Mouse (Mus musculus): Measurements from ENCODE around the gene Prc1.

Gene Prc1

DNA sequence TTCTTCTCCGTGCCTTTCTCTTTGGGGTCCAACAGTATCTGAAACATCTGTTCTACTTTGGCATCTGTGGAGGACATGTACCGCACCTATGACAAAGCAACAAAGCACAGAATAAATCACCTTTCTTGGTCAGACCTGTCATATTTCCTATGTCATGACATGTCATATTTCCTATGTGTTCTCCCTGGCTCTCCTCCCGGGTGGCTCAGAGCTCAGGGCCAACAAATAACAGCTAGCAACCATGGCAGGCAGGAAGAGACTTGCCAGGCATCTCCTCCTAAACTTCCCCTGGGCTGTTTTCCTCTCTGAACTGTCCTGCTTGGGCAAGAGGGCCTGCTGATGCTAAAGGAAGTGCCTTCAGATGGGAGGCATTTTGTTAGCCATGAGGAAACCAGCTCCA is 42.7 kb downstream of the Prc1 start:
- DNase-seq (ENCODE audit: inconsistent ontology term): no peak

DNA sequence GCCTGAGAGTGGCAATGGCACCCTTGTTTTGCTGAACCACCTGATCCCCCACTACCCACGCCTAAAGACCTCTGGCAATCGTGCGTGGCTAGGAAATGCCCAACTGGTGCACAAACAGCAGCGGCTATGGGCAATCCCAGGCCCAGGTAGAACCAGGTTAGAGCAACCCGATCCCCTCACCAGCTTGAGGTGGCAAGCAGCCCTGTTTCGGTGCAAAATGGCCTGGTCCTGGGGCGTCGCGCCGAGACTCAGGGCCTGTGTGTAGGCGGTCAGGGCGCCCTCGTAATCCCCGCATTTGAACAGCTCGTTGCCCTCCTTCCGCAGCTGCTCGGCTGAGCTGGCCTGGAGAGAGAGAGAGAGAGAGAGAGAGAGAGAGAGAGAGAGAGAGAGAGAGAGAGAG is 45.1 kb downstream of the Prc1 start:
- DNase-seq (ENCODE audit: inconsistent ontology term): peak; percentile 51

- peak; percentile 96 for DNase-seq (ENCODE audit: inconsistent ontology term)
Observed at GRCm38 (mm10) chr7:80339793-80340628, 45.8 kb downstream of the Prc1 start.

GRCm38 (mm10) chr7:80340793-80341192 is 46.5 kb downstream of the Prc1 start, which contains the start of gene Unc45a:
Unc45a (minus strand) TSS chr7:80341005.
- DNase-seq (ENCODE audit: inconsistent ontology term): peak; percentile 76

- DNase-seq (ENCODE audit: inconsistent ontology term): no peak
Observed at GRCm38 (mm10) chr7:80341793-80342192, 47.5 kb downstream of the Prc1 start.

DNA sequence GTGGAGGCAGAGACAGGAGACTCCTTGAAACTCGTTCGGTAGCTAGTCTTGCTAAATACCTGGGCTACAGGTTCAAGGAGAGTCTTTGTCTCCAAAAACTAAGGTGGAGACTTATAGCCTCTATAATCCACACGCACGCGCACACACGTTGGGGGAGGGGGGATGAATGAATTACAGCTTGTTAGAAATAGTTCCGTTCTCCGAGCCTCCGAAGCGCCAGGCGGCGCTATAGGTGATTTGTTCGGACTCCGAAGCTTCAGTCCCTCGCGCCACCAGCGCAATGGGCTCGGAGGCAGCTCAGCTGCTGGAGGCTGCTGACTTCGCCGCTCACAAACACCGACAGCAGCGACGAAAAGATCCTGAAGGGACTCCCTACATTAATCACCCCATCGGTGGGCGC is 48.6 kb downstream of the Prc1 start, which contains the start of gene Hddc3:
TSS of gene Hddc3 (plus strand) at position 247 of the 400 bp plus-strand sequence.
- DNase-seq (ENCODE audit: inconsistent ontology term): peak; percentile 85

- DNase-seq (ENCODE audit: inconsistent ontology term): no peak
Observed at GRCm38 (mm10) chr7:80343270-80344018, 49.2 kb downstream of the Prc1 start.

DNA sequence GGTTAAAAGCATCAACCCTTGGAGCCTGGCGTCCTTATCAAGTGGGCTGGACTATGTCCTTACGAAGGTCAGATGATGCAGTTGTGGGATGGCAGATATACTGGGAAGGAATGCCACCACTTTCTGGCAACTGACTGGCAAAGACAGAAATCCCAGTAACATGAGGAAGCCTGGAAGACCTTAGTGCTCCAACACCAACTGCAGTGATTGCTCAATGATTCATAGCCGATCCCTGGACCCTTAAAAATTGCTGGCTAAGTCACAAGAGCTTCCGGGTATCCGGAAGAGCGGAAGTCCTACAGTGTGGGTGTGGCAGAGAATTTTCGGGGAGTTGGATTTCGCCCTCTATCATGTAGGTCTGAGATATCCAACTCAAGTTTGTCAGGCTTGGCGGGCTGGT is 51.9 kb downstream of the Prc1 start:
- DNase-seq (ENCODE audit: inconsistent ontology term): no peak

- peak; percentile 63 for DNase-seq (ENCODE audit: inconsistent ontology term)
Observed at GRCm38 (mm10) chr7:80346830-80347229, 52.6 kb downstream of the Prc1 start.

GRCm38 (mm10) chr7:80347670-80348586 is 53.7 kb downstream of the Prc1 start:
- peak; percentile 89 for DNase-seq (ENCODE audit: inconsistent ontology term)

GRCm38 (mm10) chr7:80350808-80351207 is 56.6 kb downstream of the Prc1 start:
- DNase-seq (ENCODE audit: inconsistent ontology term): no peak

DNA sequence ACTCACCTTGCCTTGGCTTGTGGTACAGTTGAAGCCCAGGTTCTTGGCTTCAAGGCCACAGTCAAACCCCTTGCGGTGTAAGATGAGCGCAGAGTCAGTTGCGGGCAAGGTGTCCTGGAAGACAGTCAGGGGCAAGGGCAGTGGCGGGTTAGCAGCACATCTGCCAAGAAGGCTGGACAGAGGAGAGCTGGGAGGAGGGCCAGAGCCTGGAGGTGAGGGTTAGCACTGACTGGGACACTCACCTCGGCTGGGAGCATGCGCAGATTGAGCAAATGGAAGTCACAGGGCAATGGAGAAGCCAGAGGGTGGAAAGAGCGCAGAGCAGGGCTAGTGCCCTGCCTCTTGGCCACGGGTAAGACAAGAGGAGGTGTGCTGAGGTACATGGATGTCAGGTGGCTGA is 58.7 kb downstream of the Prc1 start:
- DNase-seq (ENCODE audit: inconsistent ontology term): no peak

DNA sequence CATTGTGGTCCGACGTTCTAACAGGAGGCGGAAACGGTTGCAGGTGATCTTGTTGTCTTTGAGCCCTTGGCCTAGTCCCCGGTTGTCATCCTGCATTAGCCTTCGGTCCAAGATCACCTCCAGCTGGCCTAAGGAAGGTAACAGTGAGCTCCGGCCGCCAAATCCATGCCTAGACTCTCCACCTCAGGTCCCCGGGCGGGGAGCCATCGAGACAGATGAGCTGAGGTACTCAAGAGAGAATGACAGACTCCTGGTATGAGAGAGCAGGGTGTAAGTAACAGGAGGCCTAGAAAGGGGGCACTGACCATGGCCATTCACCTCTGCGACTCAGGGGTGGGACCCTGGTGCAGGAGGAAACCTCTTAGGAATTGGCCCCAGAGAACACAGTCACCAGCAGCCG is 62.1 kb downstream of the Prc1 start:
- no peak for DNase-seq (ENCODE audit: inconsistent ontology term)

DNA sequence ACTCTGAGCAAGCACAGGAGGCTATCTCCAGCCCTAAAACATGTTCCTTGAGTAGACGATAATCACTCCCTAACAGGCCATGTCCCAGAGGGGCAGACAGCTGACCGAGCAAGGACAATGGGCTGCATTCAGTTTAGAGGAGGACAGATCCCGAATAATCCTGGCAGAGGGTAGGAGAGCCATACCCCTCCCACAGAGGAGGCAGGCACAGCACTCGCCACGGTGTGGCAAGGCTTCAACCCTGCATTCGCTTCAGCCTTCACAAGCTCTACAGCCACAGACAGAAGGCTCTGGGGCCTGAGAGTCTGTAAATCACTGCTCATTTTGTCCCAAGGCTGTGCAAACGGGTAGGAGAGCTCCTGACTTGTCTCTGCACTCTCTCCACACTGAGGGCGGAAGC is 62.9 kb downstream of the Prc1 start:
- peak; percentile 92 for DNase-seq (ENCODE audit: inconsistent ontology term)

DNA sequence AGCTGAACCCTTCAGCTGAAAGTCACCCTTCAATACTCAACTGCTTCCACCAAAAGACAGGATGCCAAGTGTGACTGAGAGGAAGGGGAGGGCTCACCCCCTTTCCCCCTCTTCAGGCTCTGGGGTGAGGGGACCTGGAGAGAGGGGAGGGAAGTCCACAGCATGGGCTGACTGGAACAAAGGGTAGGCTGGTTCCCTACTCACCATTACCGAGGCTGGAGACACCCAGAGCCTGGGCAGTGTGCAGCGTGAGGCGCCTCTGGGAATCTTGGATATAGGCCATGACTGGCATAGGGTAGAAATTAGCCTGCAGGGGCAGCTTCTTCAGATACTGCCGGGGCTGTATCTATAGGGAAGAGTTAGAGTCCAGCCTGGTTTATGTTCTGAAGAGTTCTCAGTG is 63.8 kb downstream of the Prc1 start:
- peak; percentile 46 for DNase-seq (ENCODE audit: inconsistent ontology term)

DNA sequence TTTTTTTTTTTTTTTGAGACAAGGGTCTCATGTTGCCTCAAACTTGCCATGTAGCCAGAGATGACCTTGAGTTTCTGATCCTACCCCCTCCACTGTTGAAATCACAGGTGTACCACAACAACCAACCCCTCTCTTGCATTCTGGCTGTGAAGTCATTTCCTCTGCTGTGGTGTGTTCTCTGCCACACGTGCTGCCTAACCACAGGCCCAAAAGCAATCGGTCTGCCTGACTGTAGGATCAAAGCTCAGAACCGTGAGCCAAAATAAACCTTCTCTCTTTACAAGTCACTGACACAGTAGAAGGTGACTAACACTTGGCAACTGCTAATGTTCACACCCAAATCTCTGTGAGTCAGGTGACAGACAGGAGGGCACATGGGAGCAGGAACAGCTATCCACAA is 66.2 kb downstream of the Prc1 start:
- DNase-seq (ENCODE audit: inconsistent ontology term): no peak

- DNase-seq (ENCODE audit: inconsistent ontology term): no peak
Observed at GRCm38 (mm10) chr7:80365759-80366158, 71.5 kb downstream of the Prc1 start.

All from Muller cell, postnatal 12 days (primary cell).